Mouse (Mus musculus): ENCODE data around the gene Mettl9.

DNA sequence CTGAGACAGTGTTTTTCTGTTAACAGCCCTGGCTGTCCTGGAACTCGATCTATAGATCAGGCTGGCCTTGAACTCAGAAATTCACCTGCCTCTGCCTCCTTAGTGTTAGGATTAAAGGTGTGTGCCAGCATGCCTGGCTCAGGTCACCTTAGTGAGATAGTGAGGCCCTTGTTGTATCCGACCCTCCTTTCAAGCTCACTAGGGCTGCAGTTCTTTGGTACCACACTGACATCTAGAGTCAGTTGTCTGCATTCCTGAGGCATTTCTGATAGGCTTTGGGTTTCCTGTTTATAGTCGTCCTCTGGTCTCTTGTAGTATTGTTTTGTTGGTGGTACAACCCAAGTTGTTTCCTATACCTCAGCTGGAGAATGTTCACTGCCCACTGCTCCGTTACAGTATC is 30.1 kb downstream of the Mettl9 start:
- TF ChIP-seq POLR2A (IDR thresholded peaks at IDR 0.05; ENCODE audit: borderline replicate concordance, low read depth, low read length) (no peak), CTCF (IDR thresholded peaks at IDR 0.05; ENCODE audit: low read depth, low read length) (no peak)

Data from bone marrow macrophage, adult 2 months (primary cell).